Mouse (Mus musculus) CH12.LX (cell line): ENCODE data around the gene Mn1. TPM values are rescaled to one million over a fixed set of nuclear protein-coding genes. Genes with fewer than 3 reads are reported as not detected.

Experiments used
- DNase-seq: peaks from one replicate; pipeline ENCODE4 v3.0.0-alpha.2; 2013; ENCODE audit errors: extremely low read depth
- H3K27ac ChIP-seq: 2 replicates; pipeline ENCODE4 v1.5.1; 2012; ENCODE audit warnings: low read depth, mild to moderate bottlenecking, control low read depth, moderate library complexity; ENCODE audit not compliant: insufficient read depth
- H3K27me3 ChIP-seq: replicated peaks from 2 replicates; pipeline ENCODE3; 2012; ENCODE audit warnings: inconsistent platforms
- H3K36me3 ChIP-seq, 2 experiments: replicated peaks in 1 of 2; 2 replicates each; pipeline versions ENCODE3 to v1.6.1; 2012; ENCODE audit warnings: inconsistent platforms in 1 of 2, low read length in 1 of 2, mild to moderate bottlenecking in 1 of 2, mixed read lengths in 1 of 2, moderate library complexity in 1 of 2; ENCODE audit not compliant: control insufficient read depth in 1 of 2, insufficient read depth in 1 of 2
- H3K4me1 ChIP-seq, 2 experiments: 2 replicates each; pipeline ENCODE4 v1.6.1; 2012; ENCODE audit warnings: inconsistent platforms in 1 of 2, moderate library complexity in 1 of 2; ENCODE audit not compliant: insufficient read depth in 2 of 2, control insufficient read depth in 1 of 2
- H3K4me2 ChIP-seq: 2 replicates; pipeline ENCODE4 v1.6.1; 2012; ENCODE audit warnings: low read depth, mild to moderate bottlenecking, control low read depth; ENCODE audit not compliant: poor library complexity, insufficient read depth, severe bottlenecking
- H3K4me3 ChIP-seq, 3 experiments: fragments of 150-350 bp in 1 of 3; sonication (generic) in 1 of 3; replicated peaks in 1 of 3; 2 replicates each; pipeline versions ENCODE3 to v1.5.1; 2011 to 2012; ENCODE audit warnings: low read depth in 2 of 3, low read length in 2 of 3, mild to moderate bottlenecking in 2 of 3, moderate library complexity in 2 of 3, control low read depth in 1 of 3, improper control_type of control experiment in 1 of 3, inconsistent platforms in 1 of 3, mixed read lengths in 1 of 3; ENCODE audit not compliant: poor library complexity in 1 of 3
- H3K79me2 ChIP-seq: replicated peaks from 2 replicates; pipeline ENCODE4 v1.6.1; 2012; ENCODE audit warnings: mild to moderate bottlenecking, moderate library complexity; ENCODE audit not compliant: control insufficient read depth, poor library complexity, insufficient read depth, severe bottlenecking; ENCODE audit errors: extremely low read depth
- H3K9ac ChIP-seq: 2 replicates; pipeline ENCODE4 v1.6.1; 2012; ENCODE audit warnings: low read depth, mild to moderate bottlenecking, control low read depth, moderate library complexity; ENCODE audit not compliant: insufficient read depth
- H3K9me3 ChIP-seq: replicated peaks from 2 replicates; pipeline ENCODE3; 2012; ENCODE audit warnings: low read length, inconsistent platforms, mixed read lengths
- EP300 ChIP-seq: IDR thresholded peaks from 2 replicates; pipeline ENCODE4 v1.6.1; 2011; ENCODE audit warnings: low read length, improper control_type of control experiment
- GABPA ChIP-seq: IDR thresholded peaks from 2 replicates; pipeline ENCODE4 v1.6.1; 2012; ENCODE audit warnings: low read depth, low read length, improper control_type of control experiment, inconsistent platforms; ENCODE audit not compliant: insufficient replicate concordance
- HCFC1 ChIP-seq: IDR thresholded peaks from 2 replicates; pipeline ENCODE4 v1.6.1; 2012; ENCODE audit warnings: low read depth, mild to moderate bottlenecking, inconsistent platforms, low read length, improper control_type of control experiment
- JUN ChIP-seq: IDR thresholded peaks from 2 replicates; pipeline ENCODE4 v1.6.1; 2011; ENCODE audit warnings: low read depth, mild to moderate bottlenecking, low read length, improper control_type of control experiment, moderate library complexity; ENCODE audit not compliant: insufficient read depth
- MAFK ChIP-seq: IDR thresholded peaks from 2 replicates; pipeline ENCODE4 v1.6.1; 2011; ENCODE audit warnings: low read length, improper control_type of control experiment; ENCODE audit not compliant: insufficient replicate concordance
- MAX ChIP-seq: IDR thresholded peaks from 2 replicates; pipeline ENCODE4 v1.6.1; 2011; ENCODE audit warnings: low read length, improper control_type of control experiment
- MAZ ChIP-seq: IDR thresholded peaks from 2 replicates; pipeline ENCODE4 v1.6.1; 2012; ENCODE audit warnings: low read depth, mild to moderate bottlenecking, inconsistent platforms, low read length, improper control_type of control experiment, moderate library complexity
- MEF2A ChIP-seq: IDR thresholded peaks from 2 replicates; pipeline ENCODE4 v1.6.1; 2014; ENCODE audit warnings: low read depth, mild to moderate bottlenecking, inconsistent platforms, low read length, improper control_type of control experiment, borderline replicate concordance
- MYC ChIP-seq: IDR thresholded peaks from 2 replicates; pipeline ENCODE4 v1.6.1; 2011; ENCODE audit warnings: low read depth, mild to moderate bottlenecking, improper control_type of control experiment, low read length
- NELFE ChIP-seq: IDR thresholded peaks from 2 replicates; pipeline ENCODE4 v1.6.1; 2011; ENCODE audit warnings: low read depth, low read length, improper control_type of control experiment
- PAX5 ChIP-seq: IDR thresholded peaks from 2 replicates; pipeline ENCODE4 v1.6.1; 2012; ENCODE audit warnings: low read length, inconsistent platforms, mixed read lengths
- POLR2A ChIP-seq: IDR thresholded peaks from 2 replicates; pipeline ENCODE4 v1.6.1; 2011; ENCODE audit warnings: low read depth, mild to moderate bottlenecking, improper control_type of control experiment, low read length
- POLR2AphosphoS2 ChIP-seq: IDR thresholded peaks from 2 replicates; pipeline ENCODE4 v1.6.1; 2011; ENCODE audit warnings: low read depth, low read length, improper control_type of control experiment
- RCOR1 ChIP-seq: conservative IDR thresholded peaks from 2 replicates; pipeline ENCODE4 v1.6.1; 2012; ENCODE audit warnings: low read depth, mild to moderate bottlenecking, inconsistent platforms, low read length, improper control_type of control experiment
- TBP ChIP-seq: conservative IDR thresholded peaks from 2 replicates; pipeline ENCODE4 v1.6.1; 2011; ENCODE audit warnings: low read depth, low read length, improper control_type of control experiment
- UBTF ChIP-seq: IDR thresholded peaks from 2 replicates; pipeline ENCODE4 v1.6.1; 2012; ENCODE audit warnings: low read depth, mild to moderate bottlenecking, inconsistent platforms, low read length, improper control_type of control experiment, moderate library complexity
- dilution Hi-C: fragments of 300-500 bp; cut with MboI; formaldehyde crosslinking; loops from 2 replicates; pipeline ENCODE4 v1.14.3; 2020; ENCODE audit warnings: low sequenced_read_pairs; ENCODE audit not compliant: extremely low pct_unique_long_range_greater_than_20kb, extremely low pct_ligation_motif_present
- in situ Hi-C: fragments of 300-500 bp; cut with MboI; formaldehyde crosslinking; loops from 3 replicates; pipeline ENCODE4 v1.14.3; 2019; ENCODE audit warnings: low sequenced_read_pairs, low pct_ligation_motif_present, low pct_unique_long_range_greater_than_20kb, mixed read lengths
- polyA plus RNA-seq: library from polyadenylated mRNA; unstranded; fragments of >175 nt; gene quantifications from 2 replicates; pipeline ENCODE4 v1.2.1, GENCODE M21; 2012; ENCODE audit warnings: low read depth; ENCODE audit not compliant: insufficient read length
- total RNA-seq, 2 experiments: library from RNA; depleted of rRNA; stranded (reverse); fragments of 300-350 nt in 1 of 2; fragments of >200 nt in 1 of 2; gene quantifications; 2 replicates each; pipeline ENCODE4 v1.2.3; 2012 to 2014

Gene Mn1
- total and polyA plus RNA-seq, 3 experiments: not detected

- H3K9ac ChIP-seq: no peak overlapping the region
- in situ Hi-C loops (no loop called here), dilution Hi-C loops (no loop called here)
- H3K27me3 ChIP-seq: no peaks in the 10 kb centered on the region
- H3K27ac ChIP-seq: no peak overlapping the region
- no peaks in the 10 kb centered on the region for H3K4me1 ChIP-seq
- peak; percentile 65 for TF ChIP-seq HCFC1
- no peak for TF ChIP-seq POLR2AphosphoS2
- H3K79me2 ChIP-seq: no peaks in the 10 kb centered on the region
- no peak overlapping the region for H3K4me3 ChIP-seq
- no peak overlapping the region for H3K4me2 ChIP-seq
- H3K9me3 ChIP-seq: peaks cover 83% of the 10 kb centered on the region
- no peak for DNase-seq
- H3K36me3 ChIP-seq: no peaks in the 10 kb centered on the region
Measured at GRCm38 (mm10) chr5:111489022-111489616, 72.0 kb downstream of the Mn1 start.

- no peaks in the 10 kb centered on the region for H3K27me3 ChIP-seq
- H3K9ac ChIP-seq: no peak overlapping the region
- dilution Hi-C loops (no loop called here), in situ Hi-C loops (no loop called here)
- H3K4me3 ChIP-seq: no peak overlapping the region
- H3K36me3 ChIP-seq: no peaks in the 10 kb centered on the region
- no peaks in the 10 kb centered on the region for H3K4me1 ChIP-seq
- no peak overlapping the region for H3K4me2 ChIP-seq
- H3K9me3 ChIP-seq: peaks cover 76% of the 10 kb centered on the region
- no peak overlapping the region for H3K27ac ChIP-seq
- no peak for TF ChIP-seq POLR2A
- no peak for TF ChIP-seq MAFK
- H3K79me2 ChIP-seq: no peaks in the 10 kb centered on the region
- DNase-seq: no peak
Measured at GRCm38 (mm10) chr5:111490599-111490998, 73.4 kb downstream of the Mn1 start.

- TF ChIP-seq MEF2A (no peak), MAZ (no peak), POLR2A (no peak), UBTF (no peak), EP300 (no peak), MAX (no peak), JUN (no peak), RCOR1 (no peak), PAX5 (no peak), TBP (no peak), GABPA (no peak), NELFE (no peak), MYC (no peak)
- H3K27ac ChIP-seq: no peak overlapping the region
- H3K4me3 ChIP-seq: no peak overlapping the region
- H3K4me1 ChIP-seq: no peaks in the 10 kb centered on the region
- no peaks in the 10 kb centered on the region for H3K36me3 ChIP-seq
- dilution Hi-C loops: no loop called here
- H3K27me3 ChIP-seq: no peaks in the 10 kb centered on the region
- H3K9ac ChIP-seq: no peak overlapping the region
- no peak overlapping the region for H3K4me2 ChIP-seq
- H3K79me2 ChIP-seq: no peaks in the 10 kb centered on the region
- no peak for DNase-seq
- peaks cover 78% of the 10 kb centered on the region for H3K9me3 ChIP-seq
- in situ Hi-C loops: no loop called here
Measured at GRCm38 (mm10) chr5:111491485-111491884, 74.3 kb downstream of the Mn1 start.
